Mouse (Mus musculus) CD4-positive helper T cell, adult 2 months (primary cell): ENCODE data around the gene Eef1akmt3.
"Not testable (repeated sequence)": the region's sequence is repeated elsewhere in the genome, so short reads cannot be mapped to it uniquely, and the experiment has no call there.

Experiments used
- DNase-seq: peaks from one replicate; pipeline ENCODE4 v3.0.0-alpha.2; 2012; ENCODE audit warnings: low read depth, missing footprints, low spot score

Gene Eef1akmt3

DNA sequence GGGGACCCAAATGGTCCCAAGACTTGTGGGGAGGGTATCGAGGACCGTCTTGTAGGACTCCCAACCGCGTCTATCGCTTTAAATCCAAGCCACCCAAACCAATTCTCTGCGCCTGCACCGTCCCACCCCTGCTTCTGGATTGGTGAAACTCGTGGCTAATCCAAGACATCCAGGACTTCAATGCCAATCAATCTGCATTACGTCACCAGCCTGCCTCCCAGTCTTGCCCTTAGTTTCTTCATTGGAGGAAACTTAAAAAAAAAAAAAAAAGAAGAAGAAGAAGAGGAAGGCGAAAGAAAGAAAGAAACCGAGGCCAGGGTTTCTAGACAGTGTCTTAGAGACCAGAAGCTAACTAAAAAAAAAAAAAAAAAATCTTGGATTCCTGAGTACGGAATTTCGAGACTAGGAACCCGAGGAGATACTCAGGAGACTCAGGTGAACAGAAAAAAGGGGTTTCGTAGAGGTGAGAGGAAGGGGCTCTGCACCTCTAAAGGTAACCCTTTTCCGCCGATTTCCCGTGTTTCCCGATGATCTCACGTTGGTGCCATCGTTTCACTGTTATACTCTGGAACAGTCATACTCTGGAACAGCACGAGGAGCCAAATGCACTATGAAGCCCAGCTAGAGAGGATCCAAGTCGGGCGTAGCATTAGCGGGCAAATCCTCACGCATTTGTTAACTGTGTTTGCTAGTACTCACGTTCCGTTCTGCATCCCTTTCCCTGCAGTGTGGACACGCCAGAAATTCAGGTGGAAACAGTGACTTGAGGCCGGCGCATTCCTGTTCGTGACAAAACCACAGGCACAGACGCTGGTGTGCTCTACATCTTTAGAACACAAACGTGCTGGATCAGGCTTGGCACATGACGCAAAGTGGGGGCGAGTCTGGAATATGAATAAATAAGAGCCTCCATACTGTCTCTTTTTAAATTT, 29.1 kb upstream of the Eef1akmt3 start, which contains the start of gene Tspan31:
Tspan31 (minus strand) TSS at position 75 of the 932 bp plus-strand sequence.
- peak; percentile 88 for DNase-seq

DNA sequence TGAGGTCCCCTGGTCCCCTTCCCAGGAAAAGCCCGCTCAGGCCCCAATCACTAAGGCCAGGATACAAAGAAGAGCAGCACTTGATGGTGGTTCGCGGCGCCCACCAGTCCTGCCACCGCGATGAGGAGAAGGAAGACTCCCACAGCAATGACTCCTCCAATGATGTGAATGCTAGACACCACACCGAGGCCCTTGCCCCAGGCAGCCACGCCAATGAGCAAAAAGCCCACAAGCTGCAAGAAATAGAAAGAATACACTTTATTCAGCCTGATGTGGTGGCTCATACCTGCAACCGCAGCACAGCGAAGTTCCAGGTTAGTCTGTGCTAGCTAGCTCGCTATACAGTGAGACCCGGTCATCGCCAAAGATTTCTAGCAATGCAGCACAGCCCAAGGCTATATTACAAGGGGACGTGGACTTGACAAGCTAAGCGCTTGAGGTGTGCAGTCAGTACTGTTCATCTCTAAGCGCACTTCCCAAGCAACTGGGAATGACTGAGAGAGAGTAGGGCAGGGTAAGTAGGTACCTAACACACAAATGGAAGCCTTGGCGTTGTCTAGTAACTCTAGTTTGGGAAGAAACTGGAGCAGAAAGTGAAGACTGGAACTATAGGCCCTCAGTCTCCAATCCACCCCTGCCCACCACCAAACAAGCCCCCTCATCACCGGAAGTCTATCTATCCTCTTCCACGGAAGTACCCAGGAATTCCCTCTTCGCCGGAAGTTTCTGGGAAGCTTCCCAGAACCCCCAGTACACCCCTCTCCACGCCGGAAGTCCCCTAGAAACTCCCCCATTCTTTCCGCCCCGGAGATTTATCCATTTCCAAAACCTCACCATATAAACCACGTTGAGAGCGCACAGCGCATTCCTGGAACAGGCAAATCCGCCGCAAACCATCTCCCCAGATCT, 28.2 kb upstream of the Eef1akmt3 start:
- no peak for DNase-seq

DNA sequence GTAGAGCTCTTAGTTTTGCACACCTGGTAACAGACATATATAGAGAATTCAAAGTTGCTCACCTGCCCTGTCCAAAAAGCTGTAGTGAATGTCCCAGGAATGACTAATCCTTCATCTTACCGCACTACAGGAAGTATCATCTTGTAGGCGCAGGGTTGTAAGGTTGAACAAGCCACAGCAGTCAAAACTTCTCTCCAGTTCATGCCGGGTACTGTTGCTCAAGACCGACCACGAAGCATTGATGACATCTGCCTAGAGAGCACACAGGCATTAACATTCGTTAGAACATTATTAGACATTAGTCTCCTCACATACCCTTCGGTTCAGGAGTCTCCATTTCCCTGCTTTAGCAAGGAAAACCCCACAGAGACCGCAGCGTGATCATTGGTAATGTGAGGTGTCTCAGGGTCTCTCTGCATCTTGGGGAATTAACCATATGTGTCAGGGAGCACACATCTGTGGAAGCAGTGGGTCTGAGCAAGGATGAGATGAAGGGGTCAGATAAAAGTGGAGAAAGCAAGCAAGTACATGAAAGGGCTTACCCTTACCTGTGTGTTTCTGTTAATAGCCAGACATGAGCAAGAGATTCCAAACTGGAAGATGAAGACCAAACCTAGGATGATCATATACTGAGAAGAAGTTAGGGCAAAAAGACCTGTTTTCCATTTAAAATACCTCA, 27.2 kb upstream of the Eef1akmt3 start:
- DNase-seq: no peak

DNA sequence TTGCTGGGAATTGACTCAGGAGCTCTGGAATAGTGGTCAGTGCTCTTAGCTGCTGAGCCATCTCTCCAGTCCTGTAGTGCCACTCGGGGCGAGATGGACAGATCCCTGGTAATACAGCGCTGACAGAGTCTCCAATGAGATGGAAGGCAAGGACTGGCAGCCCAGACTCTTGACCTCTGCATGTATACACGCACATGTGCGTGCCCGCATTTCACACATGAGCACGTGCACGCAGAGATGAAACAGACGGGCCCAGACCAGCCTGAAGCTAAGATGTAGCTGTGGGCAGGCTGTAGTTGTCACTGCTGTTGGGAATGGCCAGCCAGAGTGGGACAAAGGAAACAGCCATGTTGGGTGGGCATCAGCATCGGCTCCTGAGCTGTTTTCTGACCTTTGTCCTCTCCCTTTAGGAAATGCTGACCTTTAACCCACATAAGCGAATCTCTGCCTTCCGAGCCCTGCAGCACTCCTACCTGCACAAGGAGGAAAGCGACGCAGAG, 25.3 kb upstream of the Eef1akmt3 start:
- no peak for DNase-seq

DNA sequence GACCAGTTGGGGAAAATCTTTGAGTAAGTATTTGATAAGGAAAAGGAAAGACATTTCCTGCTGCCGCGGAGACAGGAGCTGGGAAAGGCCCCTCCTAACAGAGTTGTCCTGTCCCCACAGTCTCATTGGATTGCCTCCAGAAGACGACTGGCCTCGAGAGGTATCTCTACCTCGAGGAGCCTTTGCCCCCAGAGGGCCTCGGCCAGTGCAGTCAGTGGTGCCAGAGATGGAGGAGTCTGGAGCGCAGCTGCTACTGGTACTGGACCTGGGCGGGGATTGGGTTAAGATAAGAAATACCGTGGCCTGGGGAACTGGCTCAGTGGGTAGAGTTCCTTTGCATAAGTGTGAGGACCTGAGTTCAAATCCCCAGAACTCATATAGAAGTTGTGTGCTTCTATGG, 24.7 kb upstream of the Eef1akmt3 start:
- no peak for DNase-seq

DNA sequence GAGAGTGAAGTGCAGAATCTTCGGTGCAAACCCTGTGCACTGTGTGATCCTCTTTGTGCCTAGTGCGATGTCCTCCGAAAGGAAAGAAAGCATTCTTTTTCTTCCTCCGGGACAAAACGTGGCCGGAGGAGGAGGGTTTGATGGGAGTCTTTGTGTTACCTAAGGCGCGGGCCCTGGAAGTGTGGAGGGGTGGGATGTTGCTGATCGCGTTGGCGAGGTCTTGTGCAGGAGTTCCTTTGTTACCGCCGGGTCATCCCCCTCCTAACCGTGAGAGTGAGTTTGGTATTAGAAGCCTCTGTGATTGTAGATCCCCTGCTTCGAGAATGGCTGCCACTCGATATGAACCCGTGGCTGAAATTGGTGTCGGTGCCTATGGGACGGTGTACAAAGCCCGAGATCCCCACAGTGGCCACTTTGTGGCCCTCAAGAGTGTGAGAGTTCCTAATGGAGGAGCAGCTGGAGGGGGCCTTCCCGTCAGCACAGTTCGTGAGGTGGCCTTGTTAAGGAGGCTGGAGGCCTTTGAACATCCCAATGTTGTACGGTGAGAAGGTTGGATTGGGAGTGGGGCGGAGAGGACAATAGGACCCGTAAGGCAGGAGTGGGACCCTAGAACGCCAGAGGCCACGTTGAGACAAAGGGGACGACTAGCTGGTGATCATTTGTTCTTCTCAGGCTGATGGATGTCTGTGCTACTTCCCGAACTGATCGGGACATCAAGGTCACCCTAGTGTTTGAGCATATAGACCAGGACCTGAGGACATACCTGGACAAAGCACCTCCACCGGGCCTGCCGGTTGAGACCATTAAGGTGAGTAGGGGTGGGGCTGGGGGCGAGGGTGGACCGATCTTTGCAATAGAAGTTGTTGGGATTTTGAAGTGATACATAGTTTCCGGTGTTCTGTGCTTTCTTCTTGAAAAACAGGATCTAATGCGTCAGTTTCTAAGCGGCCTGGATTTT, 22.9 kb upstream of the Eef1akmt3 start:
- DNase-seq: peak; percentile 40

DNA sequence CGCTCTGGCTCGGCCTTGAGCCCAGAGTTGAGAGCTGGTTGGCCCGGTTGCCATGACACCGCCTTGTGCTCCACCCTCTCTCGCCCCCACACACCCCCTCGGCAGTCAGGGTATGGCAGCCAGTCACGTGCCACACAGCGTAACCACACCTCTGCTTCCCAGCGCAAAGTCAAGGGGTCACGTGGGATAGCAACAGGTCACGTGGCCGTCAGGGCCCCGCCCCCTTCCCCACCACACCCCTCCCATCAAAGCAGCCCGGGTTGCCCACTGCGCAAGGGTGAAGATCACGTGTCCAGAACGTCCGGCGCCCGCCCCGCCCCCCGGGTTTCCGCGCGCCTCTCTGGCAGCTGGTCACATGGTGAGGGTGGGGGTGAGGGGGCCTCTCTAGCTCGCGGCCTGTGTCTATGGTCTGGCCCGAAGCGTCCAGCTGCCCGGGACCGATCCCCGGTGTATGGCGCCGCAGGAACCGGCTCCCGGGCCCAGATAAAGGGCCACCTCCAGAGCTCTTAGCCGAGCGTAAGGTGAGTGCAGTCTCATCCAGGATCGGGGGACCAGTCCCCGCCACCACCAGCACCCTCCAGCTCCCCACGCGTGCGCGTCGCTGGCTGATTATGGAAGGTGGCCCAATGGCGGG, 22.0 kb upstream of the Eef1akmt3 start, which contains the start of gene Cdk4:
Cdk4 (plus strand) TSS at position 296 of the 634 bp plus-strand sequence.
- DNase-seq: peak; percentile 98

DNA sequence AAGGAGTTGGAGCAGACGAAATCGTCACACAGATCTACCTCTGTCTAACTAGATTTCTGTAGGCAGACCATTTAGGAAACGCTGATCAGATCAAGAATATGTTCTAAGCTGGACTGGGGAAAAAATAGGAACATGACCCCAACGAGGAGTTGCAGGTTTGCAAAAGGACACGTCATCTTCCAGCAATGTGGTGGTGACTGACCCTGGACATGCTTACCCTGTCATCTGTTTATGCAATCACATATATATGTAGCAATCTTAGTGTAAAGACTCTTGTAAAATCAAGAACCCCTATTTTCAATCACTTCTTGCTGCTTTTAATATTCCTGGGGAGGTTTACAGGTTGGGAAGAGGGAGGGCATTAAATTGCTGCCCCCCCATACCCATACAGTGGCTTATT, 21.2 kb upstream of the Eef1akmt3 start:
- DNase-seq: no peak

DNA sequence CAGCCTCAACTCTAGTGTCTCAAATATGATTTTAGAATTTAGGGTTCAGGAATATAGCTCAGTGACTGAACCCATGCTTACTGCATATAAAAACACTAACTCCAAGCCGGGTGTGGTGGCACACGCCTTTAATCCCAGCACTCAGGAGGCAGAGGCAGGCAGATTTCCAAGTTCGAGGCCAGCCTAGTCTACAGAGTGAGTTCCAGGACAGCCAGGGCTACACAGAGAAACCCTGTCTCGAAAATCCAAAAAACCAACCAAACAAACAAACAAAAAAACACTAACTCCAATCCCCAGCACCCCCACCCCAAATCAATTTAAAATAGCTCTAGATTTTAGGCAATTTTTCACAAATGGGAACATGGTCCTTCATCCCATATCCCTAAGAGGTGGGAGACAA, 20.8 kb upstream of the Eef1akmt3 start:
- not testable (repeated sequence) for DNase-seq

DNA sequence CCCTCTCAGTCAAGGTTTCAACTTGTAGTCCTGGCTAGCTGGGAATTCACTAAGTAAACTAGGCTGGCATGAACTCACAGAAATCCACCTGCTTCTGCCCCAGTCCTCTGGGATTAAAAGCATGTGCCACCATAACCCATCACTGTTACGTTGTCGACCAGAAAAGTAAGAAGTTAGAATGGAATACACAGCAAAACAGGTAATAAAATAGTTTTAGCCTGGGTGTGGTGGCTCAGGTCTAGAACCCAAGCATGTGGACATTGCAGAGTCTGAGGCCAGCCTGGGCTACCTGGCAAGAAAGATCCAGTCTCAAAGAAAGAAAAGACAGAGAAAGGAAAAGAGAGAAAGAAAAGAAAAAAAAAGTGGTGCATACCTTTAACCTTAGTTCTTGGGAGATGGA, 20.2 kb upstream of the Eef1akmt3 start:
- no peak for DNase-seq

DNA sequence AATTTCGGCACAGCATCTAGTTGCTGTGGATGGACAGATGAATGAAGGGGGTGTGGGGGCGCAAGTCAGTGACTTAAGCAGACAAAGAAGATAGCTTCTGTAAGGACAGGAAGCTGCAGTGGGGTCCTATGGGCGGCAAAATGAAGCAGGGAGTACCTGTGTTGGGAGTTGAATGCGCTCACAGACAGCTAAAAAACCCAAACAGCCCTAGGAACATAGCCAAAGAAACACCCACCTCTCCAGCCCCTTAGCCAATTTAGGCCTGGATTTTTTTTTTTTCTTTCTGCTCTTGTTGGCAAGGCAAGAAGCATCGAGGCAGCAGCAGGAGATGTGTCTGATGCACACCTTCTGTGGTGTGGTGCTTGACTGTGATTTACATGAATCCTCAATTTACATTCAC, 19.8 kb upstream of the Eef1akmt3 start:
- DNase-seq: no peak

DNA sequence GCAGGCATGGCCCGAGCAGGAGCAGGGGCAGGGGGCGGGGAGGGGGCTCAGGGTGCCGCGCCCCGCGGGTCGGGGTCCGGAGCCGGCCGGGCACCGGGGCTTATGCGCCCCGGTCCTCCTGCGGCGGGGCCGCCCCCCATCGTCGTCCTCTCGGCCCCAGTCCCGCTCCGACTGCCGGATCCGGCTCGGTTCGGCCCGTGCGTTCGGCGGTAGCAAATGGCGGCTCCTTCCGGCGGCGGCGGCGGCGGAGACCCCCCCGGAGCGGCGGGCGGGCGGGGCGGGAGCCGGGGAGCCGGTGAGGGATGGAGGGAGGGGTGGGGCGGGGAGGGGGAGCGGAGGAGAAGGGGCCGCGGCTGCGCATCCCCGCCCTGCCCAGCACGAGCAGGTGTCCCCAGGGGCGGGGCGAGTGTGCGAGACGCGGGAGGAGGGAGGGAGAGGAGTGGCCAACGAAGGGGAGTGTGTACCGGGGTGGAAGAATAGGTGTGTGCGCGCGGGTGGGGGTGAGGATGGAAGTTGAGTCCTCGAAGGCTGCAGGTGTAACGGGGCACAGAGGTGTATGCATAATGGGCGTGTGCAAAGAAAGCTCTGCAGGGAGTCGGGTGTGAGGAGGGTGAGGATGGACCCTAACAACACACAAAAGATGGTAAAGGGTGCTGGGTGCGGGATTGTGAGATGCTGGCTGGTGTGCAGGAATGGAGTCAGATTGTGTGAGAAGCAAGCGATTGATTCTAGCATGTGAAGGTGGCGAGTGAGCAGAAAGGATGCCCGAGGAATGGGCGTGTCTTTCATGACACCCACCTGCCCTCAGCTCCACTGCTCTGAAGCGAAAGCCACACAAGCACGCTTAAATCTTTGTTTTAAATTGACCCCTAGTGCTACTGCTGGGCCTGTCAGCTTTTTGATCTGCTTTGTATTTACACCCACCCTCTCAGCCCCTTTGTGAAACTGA, 18.9 kb upstream of the Eef1akmt3 start, which contains the start of gene March9:
March9 (minus strand) TSS at position 217 of the 949 bp plus-strand sequence.
- DNase-seq: peak; percentile 88

DNA sequence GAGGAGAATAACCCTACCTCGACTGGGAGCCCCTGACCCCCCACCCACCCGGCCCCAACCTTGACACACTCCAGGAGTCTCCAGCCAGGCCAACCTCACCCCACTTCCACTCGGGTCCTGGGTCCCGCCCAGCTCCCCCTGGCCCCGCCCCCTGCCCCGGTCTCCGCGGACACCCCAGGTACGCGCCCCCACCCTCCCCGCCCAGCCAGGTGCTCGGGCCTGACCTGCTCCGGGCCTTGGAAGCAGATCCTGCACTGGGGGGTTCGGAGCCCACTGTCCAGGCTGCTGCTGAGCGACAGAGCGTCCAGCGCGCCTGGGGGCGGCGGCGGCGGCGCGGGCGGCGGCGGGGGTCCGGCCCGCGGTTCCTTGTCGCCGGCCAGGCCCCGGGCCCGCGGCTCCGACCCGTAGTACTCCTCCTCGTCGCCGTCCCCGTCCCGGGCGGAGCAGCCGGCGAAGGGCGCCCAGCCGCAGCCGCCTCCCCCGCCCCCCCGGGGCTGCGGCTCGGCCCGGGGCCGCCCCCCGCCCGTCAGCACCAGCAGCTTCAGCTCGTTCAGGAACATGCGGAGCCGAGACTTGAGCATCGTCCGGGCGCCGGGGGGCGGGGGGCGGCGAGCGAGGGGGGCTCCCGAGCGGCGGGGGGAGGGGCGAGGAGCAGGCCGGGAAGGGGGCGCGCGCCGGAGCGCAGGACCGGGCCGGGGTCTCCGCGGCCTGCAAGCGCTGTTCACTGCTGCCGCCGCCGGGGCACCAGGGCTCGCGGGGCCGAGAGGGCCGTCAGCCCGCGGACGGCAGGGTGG, 18.1 kb upstream of the Eef1akmt3 start:
- peak; percentile 42 for DNase-seq

DNA sequence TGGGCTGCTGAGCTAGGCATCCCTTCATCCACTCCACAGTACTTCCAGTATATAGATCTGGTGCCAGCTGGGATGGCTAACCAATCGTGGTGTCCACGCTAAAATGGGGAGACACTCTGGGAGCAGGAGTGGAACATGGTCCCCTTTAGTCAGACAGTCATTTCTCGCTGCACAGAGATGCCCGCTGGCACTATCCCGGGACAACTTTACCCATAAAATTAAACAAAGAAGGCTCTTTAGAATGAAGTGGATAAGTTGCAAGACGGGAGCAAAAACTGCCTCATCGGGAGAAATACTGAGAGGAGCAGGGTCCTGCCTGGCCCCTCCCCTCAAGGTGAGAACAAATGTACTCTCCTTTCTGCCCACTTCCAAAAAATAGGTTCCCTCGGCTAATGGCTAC, 17.4 kb upstream of the Eef1akmt3 start:
- DNase-seq: no peak

DNA sequence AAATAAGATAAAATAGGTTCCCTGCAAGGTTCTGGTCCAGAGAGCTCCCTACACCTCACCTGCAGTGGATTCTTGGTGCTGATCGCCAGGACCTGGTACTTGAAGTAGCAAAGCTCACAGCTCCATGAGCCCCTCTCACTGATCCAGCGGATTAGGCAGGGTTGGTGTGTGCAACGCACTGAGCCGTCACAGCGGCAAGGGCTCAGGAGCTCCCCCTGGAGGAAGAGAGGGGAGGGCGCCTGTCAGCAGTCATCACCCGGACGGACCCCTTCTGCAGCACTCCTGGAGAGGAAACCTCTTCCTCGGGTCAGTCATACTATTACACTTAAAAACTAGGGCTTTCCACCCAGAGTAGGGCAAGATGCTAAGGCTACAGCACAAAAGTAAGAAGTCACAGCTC, 16.8 kb upstream of the Eef1akmt3 start:
- peak; percentile 79 for DNase-seq

DNA sequence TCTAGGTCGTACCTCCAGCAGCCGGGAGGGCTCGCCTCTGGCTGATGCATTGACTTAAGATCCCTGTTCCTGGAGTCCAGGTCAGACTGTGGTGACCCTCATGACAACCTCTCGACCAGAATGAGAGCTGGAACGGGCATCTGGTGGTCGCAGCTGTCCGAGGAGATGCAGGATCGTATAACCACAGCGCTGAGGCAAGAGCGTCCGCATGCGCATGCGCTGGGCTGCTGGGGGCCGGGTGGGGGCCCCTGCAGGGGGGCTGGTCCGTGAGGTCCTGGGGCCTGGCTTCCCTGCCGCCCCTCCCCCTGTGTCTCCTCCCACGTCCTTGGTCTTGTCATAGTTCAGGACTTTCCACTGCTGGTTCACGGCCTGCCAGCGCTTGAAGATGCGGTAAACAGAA, 15.2 kb upstream of the Eef1akmt3 start:
- no peak for DNase-seq

DNA sequence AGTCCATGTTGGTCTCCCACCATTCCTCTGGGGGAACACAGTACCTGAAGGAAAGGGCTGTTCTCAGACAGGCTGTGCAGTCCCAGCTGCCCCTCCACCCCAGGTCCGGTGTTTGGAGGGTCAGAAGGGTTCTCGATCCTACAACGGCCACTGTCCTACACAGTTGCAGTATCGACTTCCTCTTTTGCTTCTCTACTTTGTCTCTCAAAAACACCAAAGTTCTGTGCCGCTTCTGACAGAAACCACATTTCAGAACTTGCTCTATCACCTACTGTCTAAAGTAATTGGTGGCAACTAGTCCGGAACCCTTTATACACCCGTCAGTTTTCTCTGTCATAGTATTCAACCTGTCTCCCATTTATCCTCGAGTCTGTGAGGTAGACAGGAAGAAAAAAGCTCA, 14.1 kb upstream of the Eef1akmt3 start:
- no peak for DNase-seq

DNA sequence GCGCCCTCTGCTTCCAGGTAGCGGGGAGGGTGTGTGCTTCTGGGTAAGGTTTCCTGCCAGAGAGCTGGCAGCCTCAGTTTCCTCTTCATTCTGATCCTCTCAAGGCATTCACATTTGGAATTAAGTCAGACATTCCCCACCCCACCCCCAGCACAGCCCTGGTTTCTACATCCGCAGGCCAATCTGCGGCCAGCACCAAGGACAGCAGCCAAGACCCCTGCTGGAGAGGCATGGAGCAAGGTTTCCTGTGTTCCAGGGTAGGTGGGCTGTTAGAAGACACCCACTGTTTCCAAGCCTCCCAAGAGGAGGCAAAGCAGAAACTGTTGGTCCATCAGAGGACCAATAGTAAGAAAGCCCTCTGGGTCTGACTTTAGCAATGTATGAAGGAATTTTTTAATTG, 13.3 kb upstream of the Eef1akmt3 start:
- no peak for DNase-seq
